Mouse (Mus musculus): ENCODE results near the gene Slc25a14. TPM values are rescaled to one million over a fixed set of nuclear protein-coding genes. Genes with fewer than 3 reads are reported as not detected.

Gene Slc25a14
- total and polyA plus RNA-seq, 3 experiments = 5.8 to 5.9 TPM; not detected in 1

DNA sequence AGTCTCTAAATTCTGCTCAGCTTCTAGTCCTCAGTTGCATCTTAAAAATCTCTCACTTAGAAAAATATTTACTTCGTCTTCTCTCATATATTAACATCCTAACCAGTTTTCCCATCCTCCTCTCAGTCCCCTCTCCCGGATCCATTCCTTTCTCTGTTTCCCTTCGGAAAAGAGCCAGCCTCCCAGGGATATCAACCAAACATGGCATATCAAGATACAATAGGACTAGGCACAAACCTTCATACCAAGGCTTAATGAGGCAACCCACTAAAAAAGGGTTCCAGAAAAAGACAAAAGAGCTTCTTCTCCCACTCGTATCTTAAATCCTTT lies 199 bp upstream of the Slc25a14 start:
- peak; percentile 29; the same call in 1 of the 2 replicates for TF ChIP-seq ETS1 (IDR thresholded peaks at IDR 0.05; ENCODE audit: low read depth, low read length)
- peak in 1 of 2 experiments; percentile 24; a peak in 1 of 4 replicates for TF ChIP-seq EP300 (IDR thresholded peaks at IDR 0.05; ENCODE audit: low read depth in 1 of 2, low read length in 2 of 2)
- 0 out of 2 replicates have a peak, but pooled peaks have one; percentile 7 for TF ChIP-seq TCF12 (IDR thresholded peaks at IDR 0.05; ENCODE audit: low read depth, low read length)
- no peak for TF ChIP-seq RAD21 (IDR thresholded peaks at IDR 0.05; ENCODE audit: low read depth, low read length)
- TF ChIP-seq USF2 (IDR thresholded peaks at IDR 0.05; ENCODE audit: borderline replicate concordance in 1 of 2, insufficient read depth in 1 of 2, low read depth in 1 of 2, low read length in 2 of 2) = no peak
- TF ChIP-seq NELFE (IDR thresholded peaks at IDR 0.05; ENCODE audit: low read depth, low read length) = peak; percentile 1; the same call in 1 of the 2 replicates
- 0 out of 2 replicates have a peak, but pooled peaks have one; percentile 53 for TF ChIP-seq TBP (IDR thresholded peaks at IDR 0.05; ENCODE audit: low read depth, low read length)
- Histone ChIP-seq H3K36me3 (ENCODE audit: control insufficient read depth in 1 of 2, insufficient read depth in 2 of 2, low read length in 2 of 2) (no peaks in the 10 kb centered on the region; a peak in 1 of 4 replicates), H3K79me2 (ENCODE audit: control insufficient read depth, insufficient read depth, low read length, poor library complexity) (no peaks in the 10 kb centered on the region), H3K27ac (ENCODE audit: control insufficient read depth, low read depth, low read length) (peak overlapping the region; percentile 87), H3K4me3 (ENCODE audit: control insufficient read depth in 1 of 2, insufficient read depth in 1 of 2, low read depth in 2 of 2, low read length in 2 of 2) (peak overlapping the region; percentile 72 to 91), H3K27me3 (ENCODE audit: control insufficient read depth in 1 of 2, insufficient read depth in 2 of 2, low read length in 2 of 2) (no peaks in the 10 kb centered on the region), H3K9ac (ENCODE audit: control insufficient read depth, low read depth, low read length, poor library complexity, severe bottlenecking) (peak overlapping the region; percentile 74), H3K4me1 (ENCODE audit: control insufficient read depth in 1 of 2, insufficient read depth in 2 of 2, low read length in 2 of 2) (no peaks in the 10 kb centered on the region; a peak in 1 of 4 replicates), H3K9me3 (replicated peaks; ENCODE audit: insufficient read depth, low read length) (no peaks in the 10 kb centered on the region)
- no peak for DNase-seq (ENCODE audit: low read depth, low spot score)

DNA sequence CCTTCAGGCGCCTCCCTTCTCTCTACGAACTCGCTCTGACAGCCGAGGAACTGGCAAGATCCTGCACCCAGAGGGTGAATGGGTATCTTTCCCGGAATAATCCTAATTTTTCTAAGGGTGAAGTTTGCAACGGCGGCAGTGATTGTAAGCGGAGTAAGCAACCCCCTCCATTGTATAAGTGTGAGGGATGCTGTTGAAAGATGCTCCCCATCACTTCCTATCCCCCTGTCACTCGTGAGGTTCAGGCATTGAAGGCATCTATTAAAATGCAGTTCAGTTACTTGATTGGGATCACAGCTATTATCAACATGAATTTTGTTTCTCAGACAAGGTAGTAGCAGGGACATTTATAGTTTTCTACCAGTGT lies 824 bp downstream of the Slc25a14 start:
- no peaks in the 10 kb centered on the region; a peak in 1 of 4 replicates for H3K4me1 ChIP-seq (ENCODE audit: control insufficient read depth in 1 of 2, insufficient read depth in 2 of 2, low read length in 2 of 2)
- H3K79me2 ChIP-seq (ENCODE audit: control insufficient read depth, insufficient read depth, low read length, poor library complexity) = no peaks in the 10 kb centered on the region
- peak overlapping the region; percentile 72 to 91 for H3K4me3 ChIP-seq (ENCODE audit: control insufficient read depth in 1 of 2, insufficient read depth in 1 of 2, low read depth in 2 of 2, low read length in 2 of 2)
- H3K9ac ChIP-seq (ENCODE audit: control insufficient read depth, low read depth, low read length, poor library complexity, severe bottlenecking) = peak overlapping the region; percentile 46
- no peaks in the 10 kb centered on the region; a peak in 1 of 4 replicates for H3K36me3 ChIP-seq (ENCODE audit: control insufficient read depth in 1 of 2, insufficient read depth in 2 of 2, low read length in 2 of 2)
- TF ChIP-seq RCOR1 (IDR thresholded peaks at IDR 0.05; ENCODE audit: low read depth, low read length) (no peak), SMC3 (IDR thresholded peaks at IDR 0.05; ENCODE audit: low read depth, low read length) (no peak), NRF1 (IDR thresholded peaks at IDR 0.05; ENCODE audit: insufficient read depth, low read depth, low read length, poor library complexity, severe bottlenecking) (no peak), ZMIZ1 (IDR thresholded peaks at IDR 0.05; ENCODE audit: low read depth, low read length) (no peak), ZC3H11A (IDR thresholded peaks at IDR 0.05; ENCODE audit: low read depth, low read length) (no peak), GABPA (IDR thresholded peaks at IDR 0.05; ENCODE audit: low read depth, low read length) (no peak), EP300 (IDR thresholded peaks at IDR 0.05; ENCODE audit: low read depth in 1 of 2, low read length in 2 of 2) (no peak), RAD21 (IDR thresholded peaks at IDR 0.05; ENCODE audit: low read depth, low read length) (no peak), BHLHE40 (IDR thresholded peaks at IDR 0.05; ENCODE audit: borderline replicate concordance, low read depth, low read length) (no peak), MYB (IDR thresholded peaks at IDR 0.05; ENCODE audit: low read depth, low read length) (no peak), JUND (IDR thresholded peaks at IDR 0.05; ENCODE audit: low read depth, low read length) (no peak), MXI1 (IDR thresholded peaks at IDR 0.05; ENCODE audit: low read depth, low read length) (no peak), USF2 (IDR thresholded peaks at IDR 0.05; ENCODE audit: borderline replicate concordance in 1 of 2, insufficient read depth in 1 of 2, low read depth in 1 of 2, low read length in 2 of 2) (no peak), KAT2A (conservative IDR thresholded peaks at IDR 0.05; ENCODE audit: low read depth, low read length) (no peak), POLR2A (IDR thresholded peaks at IDR 0.05; ENCODE audit: control insufficient read depth in 1 of 2, insufficient read depth in 1 of 2, low read depth in 1 of 2, low read length in 2 of 2, poor library complexity in 1 of 2) (no peak), ETS1 (IDR thresholded peaks at IDR 0.05; ENCODE audit: low read depth, low read length) (no peak), POLR2AphosphoS5 (IDR thresholded peaks at IDR 0.05; ENCODE audit: borderline replicate concordance, low read depth, low read length) (no peak), MAX (IDR thresholded peaks at IDR 0.05; ENCODE audit: low read length) (no peak)
- H3K27me3 ChIP-seq (ENCODE audit: control insufficient read depth in 1 of 2, insufficient read depth in 2 of 2, low read length in 2 of 2) = no peaks in the 10 kb centered on the region
- no peaks in the 10 kb centered on the region for H3K9me3 ChIP-seq (replicated peaks; ENCODE audit: insufficient read depth, low read length)
- DNase-seq (ENCODE audit: low read depth, low spot score) = no peak
- H3K27ac ChIP-seq (ENCODE audit: control insufficient read depth, low read depth, low read length) = no peak overlapping the region

Data from MEL (cell line).